Mouse (Mus musculus) liver, postnatal 0 days (tissue): ENCODE data around the gene Flt1.

ENCODE experiments used
- CTCF ChIP-seq: sonication (generic); IDR thresholded peaks from 2 replicates; pipeline ENCODE4 v1.5.1; 2016; ENCODE audit warnings: antibody characterized with exemption, low read depth
- EP300 ChIP-seq: IDR thresholded peaks from 2 replicates; pipeline ENCODE4 v1.6.1; 2016; ENCODE audit warnings: antibody characterized with exemption, low read depth, mild to moderate bottlenecking

DNA sequence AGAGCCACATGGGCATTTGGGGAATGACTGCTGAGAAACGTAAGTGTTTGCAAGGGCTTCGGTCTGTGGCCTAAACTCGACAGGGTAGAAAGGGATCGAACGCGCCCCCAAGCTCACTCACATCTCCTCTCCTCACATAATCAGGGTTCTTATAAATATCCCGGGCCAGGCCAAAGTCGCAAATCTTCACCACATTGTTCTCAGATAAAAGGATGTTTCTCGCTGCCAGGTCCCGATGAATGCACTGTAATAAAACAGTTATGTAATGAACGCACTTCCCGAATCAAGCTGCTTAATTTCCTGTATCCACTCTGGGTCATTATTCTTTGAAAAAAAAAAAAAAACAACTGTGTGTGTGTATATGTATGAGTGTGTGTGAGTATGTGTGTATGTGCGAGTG lies 145.6 kb downstream of the Flt1 start:
- TF ChIP-seq EP300 (no peak), CTCF (no peak)
